Mouse (Mus musculus) liver, postnatal 0 days (tissue): ENCODE data around the gene Pcp4. TPM values are rescaled to one million over a fixed set of nuclear protein-coding genes. Genes with fewer than 3 reads are reported as not detected.
"Not testable (repeated sequence)": the region's sequence is repeated elsewhere in the genome, so short reads cannot be mapped to it uniquely, and the experiment has no call there.

Experiments used
- ATAC-seq: fragments of 200-750 bp; cut with Nextera tagmentation; 2 replicates; pipeline ENCODE4 v1.8.0; 2017; ENCODE audit warnings: mild to moderate bottlenecking, moderate library complexity
- DNase-seq: peaks from one replicate; pipeline ENCODE4 v3.0.0-alpha.2; 2016
- H3K27ac ChIP-seq: fragments of 300-500 bp; sonication (generic); 2 replicates; pipeline ENCODE4 v1.5.1; 2014; ENCODE audit warnings: antibody characterized with exemption, moderate library complexity, mild to moderate bottlenecking, low read depth
- H3K27me3 ChIP-seq: fragments of 300-500 bp; sonication (generic); 2 replicates; pipeline ENCODE4 v1.6.1; 2014; ENCODE audit warnings: low read length, control low read depth, mixed read lengths; ENCODE audit not compliant: insufficient read depth
- H3K36me3 ChIP-seq: fragments of 300-500 bp; sonication (generic); replicated peaks from 2 replicates; pipeline ENCODE4 v1.6.1; 2014; ENCODE audit warnings: mild to moderate bottlenecking, control low read depth, low read length, moderate library complexity, mixed read lengths; ENCODE audit not compliant: insufficient read depth
- H3K4me1 ChIP-seq: fragments of 300-500 bp; sonication (generic); 2 replicates; pipeline ENCODE4 v1.6.1; 2014; ENCODE audit warnings: antibody characterized with exemption, mild to moderate bottlenecking, control low read depth; ENCODE audit not compliant: insufficient read depth
- H3K4me2 ChIP-seq: fragments of 300-500 bp; sonication (generic); 2 replicates; pipeline ENCODE4 v1.6.1; 2014; ENCODE audit warnings: low read depth, mild to moderate bottlenecking, low read length, moderate library complexity, mixed read lengths
- H3K4me3 ChIP-seq: fragments of 300-500 bp; sonication (generic); 2 replicates; pipeline ENCODE4 v1.5.1; 2014; ENCODE audit warnings: low read depth, low read length
- H3K9ac ChIP-seq: fragments of 300-500 bp; sonication (generic); replicated peaks from 2 replicates; pipeline ENCODE4 v1.6.1; 2014; ENCODE audit warnings: mild to moderate bottlenecking, moderate library complexity
- H3K9me3 ChIP-seq: fragments of 300-500 bp; sonication (generic); 2 replicates; pipeline ENCODE4 v1.6.1; 2016; ENCODE audit warnings: mild to moderate bottlenecking, control low read depth, low read length, mixed read lengths
- CTCF ChIP-seq: sonication (generic); IDR thresholded peaks from 2 replicates; pipeline ENCODE4 v1.5.1; 2016; ENCODE audit warnings: antibody characterized with exemption, low read depth
- EP300 ChIP-seq: IDR thresholded peaks from 2 replicates; pipeline ENCODE4 v1.6.1; 2016; ENCODE audit warnings: antibody characterized with exemption, low read depth, mild to moderate bottlenecking
- WGBS: fragments of 180-500 bp; shearing (Covaris S2); extraction: QIAGEN DNeasy Blood & Tissue Kit; methylation state at CpG from one replicate; pipeline ENCODE4 v1.1.7; 2014; ENCODE audit not compliant: insufficient replicate concordance; 5-methylcytosine and 5-hydroxymethylcytosine counted together
- polyA plus RNA-seq: library from polyadenylated mRNA; unstranded; fragments of >200 nt; fragmentation: Nextera tagmentation; extraction: Ambion mirVana; gene quantifications from 2 replicates; pipeline ENCODE4 v1.2.1, GENCODE M21; 2015

Pcp4 gene
- polyA plus RNA-seq, 1 experiment from 2014 or later: not detected

- Histone ChIP-seq H3K4me2 (peak overlapping the region; percentile 32), H3K27me3 (no peaks in the 10 kb centered on the region), H3K9me3 (no peaks in the 10 kb centered on the region), H3K36me3 (no peaks in the 10 kb centered on the region), H3K4me3 (no peak overlapping the region), H3K9ac (no peak overlapping the region), H3K4me1 (no peaks in the 10 kb centered on the region), H3K27ac (no peak overlapping the region)
- WGBS: 76% methylated on average over 5 of the region's 5 CpGs
- TF ChIP-seq CTCF: no peak
- TF ChIP-seq EP300: no peak
- no peak for ATAC-seq
- DNase-seq: no peak
Observed at GRCm38 (mm10) chr16:96438946-96439345, 28.5 kb upstream of the Pcp4 start.

- peak overlapping the region; percentile 32; the same call in 1 of the 2 replicates for H3K4me2 ChIP-seq
- TF ChIP-seq CTCF: no peak
- TF ChIP-seq EP300: no peak; the same call in 1 of the 2 replicates
- H3K4me3 ChIP-seq: no peak overlapping the region
- no peak overlapping the region for H3K9ac ChIP-seq
- peak overlapping the region; percentile 44; the same call in 1 of the 2 replicates for H3K27ac ChIP-seq
- 23% methylated on average over 4 of the region's 4 CpGs for WGBS
- no peaks in the 10 kb centered on the region for H3K4me1 ChIP-seq
- no peaks in the 10 kb centered on the region for H3K36me3 ChIP-seq
- peak; percentile 37 for DNase-seq
- ATAC-seq: peak; percentile 65
- H3K9me3 ChIP-seq: no peaks in the 10 kb centered on the region
- no peaks in the 10 kb centered on the region for H3K27me3 ChIP-seq
Observed at GRCm38 (mm10) chr16:96439682-96440081, 27.7 kb upstream of the Pcp4 start.

GRCm38 (mm10) chr16:96440871-96441270, 26.5 kb upstream of the Pcp4 start:
- Histone ChIP-seq H3K27me3 (no peaks in the 10 kb centered on the region), H3K27ac (no peak overlapping the region), H3K4me3 (0 out of 2 replicates have a peak overlapping the region, but pooled peaks have one; percentile 6), H3K9me3 (no peaks in the 10 kb centered on the region), H3K9ac (no peak overlapping the region), H3K4me1 (no peaks in the 10 kb centered on the region), H3K36me3 (no peaks in the 10 kb centered on the region), H3K4me2 (no peak overlapping the region; the same call in 1 of the 2 replicates)
- 79% methylated on average over 8 of the region's 8 CpGs for WGBS
- ATAC-seq (no peak), DNase-seq (no peak)
- TF ChIP-seq CTCF: no peak
- no peak for TF ChIP-seq EP300

- Histone ChIP-seq H3K4me1 (no peaks in the 10 kb centered on the region), H3K9me3 (no peaks in the 10 kb centered on the region), H3K4me3 (peak overlapping the region; percentile 27), H3K27ac (no peak overlapping the region), H3K27me3 (no peaks in the 10 kb centered on the region), H3K36me3 (no peaks in the 10 kb centered on the region), H3K9ac (no peak overlapping the region), H3K4me2 (peak overlapping the region; percentile 35)
- TF ChIP-seq EP300 (no peak), CTCF (no peak)
- ATAC-seq (no peak), DNase-seq (no peak)
- WGBS: 69% methylated on average over 3 of the region's 3 CpGs
Observed at GRCm38 (mm10) chr16:96441826-96442225, 25.6 kb upstream of the Pcp4 start.

GRCm38 (mm10) chr16:96443468-96443867, 23.9 kb upstream of the Pcp4 start, which contains the start of gene Itgb2l:
Gene Itgb2l (minus strand): TSS chr16:96443619.
- Histone ChIP-seq H3K9me3 (no peaks in the 10 kb centered on the region), H3K4me1 (no peaks in the 10 kb centered on the region), H3K4me3 (peak within 1 kb of the TSS; percentile 27), H3K27ac (peak within 1 kb of the TSS; percentile 34), H3K36me3 (no peaks in the 10 kb centered on the region), H3K27me3 (no peaks in the 10 kb centered on the region), H3K9ac (peak within 1 kb of the TSS; percentile 11; the same call in 1 of the 2 replicates), H3K4me2 (peak within 1 kb of the TSS; percentile 32; the same call in 1 of the 2 replicates)
- TF ChIP-seq CTCF (no peak), EP300 (no peak)
- DNase-seq: no peak
- 45% methylated on average over 2 of the region's 2 CpGs for WGBS
- ATAC-seq: no peak

- H3K27me3 ChIP-seq, H3K4me1 ChIP-seq, H3K4me2 ChIP-seq, H3K9me3 ChIP-seq, H3K36me3 ChIP-seq, H3K27ac ChIP-seq, DNase-seq, H3K9ac ChIP-seq, H3K4me3 ChIP-seq, ATAC-seq: not testable (repeated sequence)
- WGBS: 91% methylated on average over 12 of the region's 16 CpGs
Observed at GRCm38 (mm10) chr16:96450871-96451270, 16.5 kb upstream of the Pcp4 start.

- DNase-seq: no peak
- no peaks in the 10 kb centered on the region for H3K4me1 ChIP-seq
Observed at GRCm38 (mm10) chr16:96454086-96454485, 13.3 kb upstream of the Pcp4 start.

More at GRCm38 (mm10) chr16:96454086-96454485, 13.3 kb upstream of the Pcp4 start:
- no peak for ATAC-seq
- Histone ChIP-seq H3K36me3 (no peaks in the 10 kb centered on the region), H3K4me3 (no peak overlapping the region), H3K27me3 (no peaks in the 10 kb centered on the region), H3K27ac (no peak overlapping the region), H3K9me3 (no peaks in the 10 kb centered on the region), H3K9ac (no peak overlapping the region), H3K4me2 (no peak overlapping the region)
- TF ChIP-seq EP300 (no peak), CTCF (no peak)
